Comparison of ENCODE assay signal across 9 mouse cellular contexts in the genomic region with DNA sequence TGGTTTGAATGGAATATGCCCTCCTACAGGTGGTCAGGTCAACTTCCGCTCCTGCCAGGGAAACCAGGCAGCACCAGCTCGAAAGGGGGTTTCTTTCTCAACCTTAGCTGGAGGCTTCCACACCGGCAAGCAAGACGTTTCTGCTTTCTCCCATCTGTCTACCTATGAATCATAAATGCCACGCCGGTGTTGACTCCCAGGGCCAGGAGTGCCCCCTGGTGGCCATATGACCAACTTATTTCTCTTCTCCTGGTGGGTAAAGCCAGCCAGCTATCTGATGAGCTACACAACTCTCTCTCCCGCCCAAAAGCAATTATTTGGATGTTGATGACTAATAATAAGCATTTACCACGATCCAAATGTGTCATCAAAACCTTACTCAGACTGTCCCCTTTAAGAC. TPM values are rescaled to one million over a fixed set of nuclear protein-coding genes. Genes with fewer than 3 reads are reported as not detected.
DNase-seq lines count a peak whose midpoint lies in the region; ATAC-seq and TF ChIP-seq lines count a peak whose summit lies in the region.
"Had no signal": no experiment of that assay in that cellular context is flagged by ENCODE, and none has a peak within 500 bp of the region (broad histone marks: within the 10 kb centered on the region; RNA-seq: fewer than 3 reads in every experiment).

No protein-coding gene starts in this region.

- peak; percentile 87 for DNase-seq in CD4-positive, CD25-positive, alpha-beta regulatory T cell, adult 2 months (ENCODE audit: low read depth, low spot score)
- DNase-seq in adrenal gland, adult (ENCODE audit: inconsistent age in 2 of 2, low spot score in 1 of 2): peak; percentile 83 to 94
- DNase-seq in heart, adult 8-10 months (ENCODE audit: low spot score): peak; percentile 72
- DNase-seq in kidney, postnatal 14 days: peak; percentile 86
- peak; percentile 84 for DNase-seq in liver, postnatal 0 days
- peak; percentile 69 for DNase-seq in ovary, postnatal 36 days (ENCODE audit: low spot score)
- peak; percentile 82 for DNase-seq in thymus, postnatal 14 days

- TF ChIP-seq CTCF in cortical plate, adult 2 months (IDR thresholded peaks at IDR 0.05; ENCODE audit: extremely low read depth, insufficient read depth, low read length): peak; percentile 71
- peak; percentile 84 for TF ChIP-seq CTCF in liver, postnatal 0 days (IDR thresholded peaks at IDR 0.05; ENCODE audit: low read depth)

- no peak; the same call in 1 of the 2 replicates for ATAC-seq in liver, postnatal 0 days

- TF ChIP-seq EP300 in liver, postnatal 0 days (IDR thresholded peaks at IDR 0.05; ENCODE audit: low read depth): no peak

- no peak overlapping the region for H3K9ac ChIP-seq in liver, postnatal 0 days (replicated peaks)

- H3K4me1 ChIP-seq in cortical plate, adult 2 months (ENCODE audit: control insufficient read depth, insufficient read depth, low read length): no peaks in the 10 kb centered on the region
- H3K4me1 ChIP-seq in liver, postnatal 0 days (ENCODE audit: insufficient read depth): no peaks in the 10 kb centered on the region

- no peak overlapping the region for H3K4me2 ChIP-seq in liver, postnatal 0 days (ENCODE audit: low read depth, low read length)

- H3K9me3 ChIP-seq in liver, postnatal 0 days (ENCODE audit: low read length): no peaks in the 10 kb centered on the region

- 17% methylated on average over 8 of the region's 8 CpGs for WGBS in liver, postnatal 0 days (ENCODE audit: insufficient replicate concordance)

- no peaks in the 10 kb centered on the region for H3K27me3 ChIP-seq in liver, postnatal 0 days (ENCODE audit: insufficient read depth, low read length)

- H3K27ac ChIP-seq in cortical plate, adult 2 months (ENCODE audit: insufficient read depth, low read length): no peak overlapping the region
- no peak overlapping the region for H3K27ac ChIP-seq in liver, postnatal 0 days (ENCODE audit: low read depth)

- no peak for TF ChIP-seq POLR2A in cortical plate, adult 2 months (IDR thresholded peaks at IDR 0.05; ENCODE audit: extremely low read depth, insufficient read depth, low read length)

- H3K36me3 ChIP-seq in liver, postnatal 0 days (replicated peaks; ENCODE audit: insufficient read depth, low read length): no peaks in the 10 kb centered on the region

- H3K4me3 ChIP-seq in cortical plate, adult 2 months (ENCODE audit: insufficient read depth, low read length): no peak overlapping the region
- H3K4me3 ChIP-seq in liver, postnatal 0 days (ENCODE audit: low read depth, low read length): no peak overlapping the region

RNA-seq across cellular contexts. Expression of a gene that starts 11.4 kb away (rescaled TPM):
- 0.19 and 0.32 TPM in 2 replicates for polyA plus RNA-seq in cortical plate, adult 2 months (2012; rRNA removed)
- total RNA-seq in heart, adult 8-10 months (2022): 100 to 1,000 TPM; 159 to 208 (median 180) TPM
- not detected in 2 replicates for polyA plus RNA-seq in liver, postnatal 0 days (2015; fragmentation: Nextera tagmentation; extraction: Ambion mirVana)
- polyA plus RNA-seq: liver, embryonic 16.5 days had no signal

RNA-seq across cellular contexts. Expression of a gene that starts 29.8 kb away (rescaled TPM):
- 137 and 138 TPM in 2 replicates for polyA plus RNA-seq in cortical plate, adult 2 months (2012; rRNA removed)
- total RNA-seq in heart, adult 8-10 months (2022): 100 to 1,000 TPM; 108 to 128 (median 121) TPM
- polyA plus RNA-seq in liver, postnatal 0 days (2015; fragmentation: Nextera tagmentation; extraction: Ambion mirVana): 101 and 105 TPM in 2 replicates

RNA-seq across cellular contexts. Expression of a gene that starts 47.7 kb away (rescaled TPM):
- 0.04 and 0.34 TPM in 2 replicates for polyA plus RNA-seq in cortical plate, adult 2 months (2012; rRNA removed)
- 1 to 10 TPM; 7.1 to 8.0 (median 7.4) TPM for total RNA-seq in heart, adult 8-10 months (2022)
- 0.08 TPM in 1 of 2 replicates, not detected in the other for polyA plus RNA-seq in liver, postnatal 0 days (2015; fragmentation: Nextera tagmentation; extraction: Ambion mirVana)
